Mouse (Mus musculus) heart, postnatal 0 days (tissue): ENCODE data around the gene Ndufs4. TPM values are rescaled to one million over a fixed set of nuclear protein-coding genes. Genes with fewer than 3 reads are reported as not detected.

Experiments used
- ATAC-seq: fragments of 200-750 bp; cut with Nextera tagmentation; 2 replicates; pipeline ENCODE4 v1.8.0; 2017; ENCODE audit warnings: low read depth, moderate number of reproducible peaks, moderate library complexity; ENCODE audit not compliant: insufficient read depth
- DNase-seq: peaks from one replicate; pipeline ENCODE4 v3.0.0-alpha.2; 2016; ENCODE audit warnings: low spot score
- H3K27ac ChIP-seq: fragments of 300-500 bp; sonication (generic); 2 replicates; pipeline ENCODE4 v1.5.1; 2014; ENCODE audit warnings: low read depth, mild to moderate bottlenecking
- H3K27me3 ChIP-seq: fragments of 300-500 bp; sonication (generic); 2 replicates; pipeline ENCODE4 v1.6.1; 2014; ENCODE audit warnings: low read length, mixed read lengths; ENCODE audit not compliant: control insufficient read depth, insufficient read depth
- H3K36me3 ChIP-seq: fragments of 300-500 bp; sonication (generic); replicated peaks from 2 replicates; pipeline ENCODE4 v1.6.1; 2014; ENCODE audit warnings: low read length, mixed read lengths; ENCODE audit not compliant: control insufficient read depth, insufficient read depth
- H3K4me1 ChIP-seq: fragments of 300-500 bp; sonication (generic); 2 replicates; pipeline ENCODE4 v1.6.1; 2014; ENCODE audit warnings: antibody characterized with exemption; ENCODE audit not compliant: control insufficient read depth, insufficient read depth
- H3K4me2 ChIP-seq: fragments of 300-500 bp; sonication (generic); 2 replicates; pipeline ENCODE4 v1.6.1; 2014; ENCODE audit warnings: low read depth, mild to moderate bottlenecking, low read length, moderate library complexity
- H3K4me3 ChIP-seq: fragments of 300-500 bp; sonication (generic); 2 replicates; pipeline ENCODE4 v1.5.1; 2014; ENCODE audit warnings: low read depth, low read length
- H3K9ac ChIP-seq: fragments of 300-500 bp; sonication (generic); replicated peaks from 2 replicates; pipeline ENCODE4 v1.6.1; 2014; ENCODE audit warnings: low read depth, low read length, mixed read lengths
- H3K9me3 ChIP-seq: fragments of 300-500 bp; sonication (generic); replicated peaks from 2 replicates; pipeline ENCODE4 v1.6.1; 2016; ENCODE audit warnings: low read length; ENCODE audit not compliant: control insufficient read depth
- CTCF ChIP-seq: IDR thresholded peaks from 2 replicates; pipeline ENCODE4 v1.5.1; 2016; ENCODE audit warnings: antibody characterized with exemption, control low read depth, low read depth
- EP300 ChIP-seq: IDR thresholded peaks from 2 replicates; pipeline ENCODE4 v1.6.1; 2016; ENCODE audit warnings: antibody characterized with exemption, low read depth
- WGBS: fragments of 180-500 bp; shearing (Covaris S2); extraction: QIAGEN DNeasy Blood & Tissue Kit; methylation state at CpG from one replicate; pipeline ENCODE4 v1.1.7; 2014; 5-methylcytosine and 5-hydroxymethylcytosine counted together
- polyA plus RNA-seq: library from polyadenylated mRNA; unstranded; fragments of >200 nt; fragmentation: Nextera tagmentation; extraction: Ambion mirVana; gene quantifications from 2 replicates; pipeline ENCODE4 v1.2.1, GENCODE M21; 2015
- total RNA-seq: library from RNA; depleted of rRNA; stranded (reverse); fragments of >200 nt; gene quantifications from 2 replicates; pipeline ENCODE4 v1.2.3, GENCODE M21; 2014; ENCODE audit warnings: low replicate concordance

Ndufs4 gene
- total and polyA plus RNA-seq, 2 experiments from 2014 or later = 144 to 717 TPM

GRCm38 (mm10) chr13:114394784-114395183 lies 6.7 kb upstream of the Ndufs4 start:
- DNase-seq = no peak
- TF ChIP-seq EP300 (no peak), CTCF (no peak)
- Histone ChIP-seq H3K27ac (no peak overlapping the region), H3K4me2 (no peak overlapping the region), H3K27me3 (no peaks in the 10 kb centered on the region), H3K4me1 (no peaks in the 10 kb centered on the region), H3K9me3 (no peaks in the 10 kb centered on the region), H3K4me3 (no peak overlapping the region), H3K36me3 (no peaks in the 10 kb centered on the region), H3K9ac (no peak overlapping the region)
- 90% methylated on average over 2 of the region's 2 CpGs for WGBS
- no peak for ATAC-seq

- H3K27me3 ChIP-seq = no peaks in the 10 kb centered on the region
- H3K4me2 ChIP-seq = no peak overlapping the region
- no peaks in the 10 kb centered on the region for H3K4me1 ChIP-seq
- ATAC-seq (no peak), DNase-seq (no peak)
- no peaks in the 10 kb centered on the region for H3K9me3 ChIP-seq
- H3K4me3 ChIP-seq = no peak overlapping the region
- H3K36me3 ChIP-seq = no peaks in the 10 kb centered on the region
- no peak overlapping the region for H3K9ac ChIP-seq
- TF ChIP-seq CTCF (no peak), EP300 (no peak)
- H3K27ac ChIP-seq = no peak overlapping the region
Measured at GRCm38 (mm10) chr13:114392501-114392900, 4.4 kb upstream of the Ndufs4 start.

GRCm38 (mm10) chr13:114387521-114388171 lies 412 bp downstream of the Ndufs4 start:
- ATAC-seq (peak; percentile 89), DNase-seq (peak; percentile 79)
- H3K36me3 ChIP-seq = 0 out of 2 replicates have a peak, but pooled peaks cover 3% of the 10 kb centered on the region
- no peaks in the 10 kb centered on the region for H3K27me3 ChIP-seq
- H3K9me3 ChIP-seq = no peaks in the 10 kb centered on the region
- H3K4me1 ChIP-seq = peaks cover 8% of the 10 kb centered on the region
- under 1% methylated on average over 37 of the region's 37 CpGs for WGBS
- peak overlapping the region; percentile 71 for H3K4me2 ChIP-seq
- peak overlapping the region; percentile 85 for H3K9ac ChIP-seq
- peak overlapping the region; percentile 82 for H3K27ac ChIP-seq
- TF ChIP-seq EP300 (no peak; the same call in 1 of the 2 replicates), CTCF (no peak)
- peak overlapping the region; percentile 93 for H3K4me3 ChIP-seq

- H3K4me2 ChIP-seq = peak overlapping the region; percentile 71
- no peaks in the 10 kb centered on the region for H3K27me3 ChIP-seq
- H3K4me3 ChIP-seq = peak overlapping the region; percentile 93
- no peaks in the 10 kb centered on the region for H3K9me3 ChIP-seq
- no peak for DNase-seq
- WGBS = under 1% methylated on average over 10 of the region's 10 CpGs
- peak overlapping the region; percentile 85 for H3K9ac ChIP-seq
- H3K27ac ChIP-seq = peak overlapping the region; percentile 82
- 0 out of 2 replicates have a peak, but pooled peaks have one; percentile 18 for ATAC-seq
- 0 out of 2 replicates have a peak, but pooled peaks cover 6% of the 10 kb centered on the region for H3K36me3 ChIP-seq
- peaks cover 8% of the 10 kb centered on the region for H3K4me1 ChIP-seq
- TF ChIP-seq CTCF = no peak
- no peak for TF ChIP-seq EP300
Measured at GRCm38 (mm10) chr13:114387074-114387487, 977 bp downstream of the Ndufs4 start.

GRCm38 (mm10) chr13:114376511-114376910 lies 11.5 kb downstream of the Ndufs4 start:
- Histone ChIP-seq H3K4me2 (no peak overlapping the region), H3K27ac (no peak overlapping the region), H3K4me3 (no peak overlapping the region), H3K36me3 (peaks cover 16% of the 10 kb centered on the region), H3K27me3 (no peaks in the 10 kb centered on the region), H3K9me3 (peaks cover 5% of the 10 kb centered on the region; the same call in 1 of the 2 replicates), H3K4me1 (peaks cover 4% of the 10 kb centered on the region; the same call in 1 of the 2 replicates), H3K9ac (no peak overlapping the region)
- ATAC-seq (no peak), DNase-seq (no peak)
- no peak for TF ChIP-seq CTCF
- no peak for TF ChIP-seq EP300
- WGBS = 94% methylated on average over 4 of the region's 4 CpGs
